Mouse (Mus musculus) mature B cell (primary cell): ENCODE data around the gene Atp6v1c2.

Source experiments
- in situ Hi-C: fragments of 300-500 bp; cut with MboI; formaldehyde crosslinking; loops from 2 replicates; pipeline ENCODE4 v1.14.3; 2019

Atp6v1c2 gene

GRCm38 (mm10) chr12:17333459-17333858 lies 4.3 kb upstream of the Atp6v1c2 start:
- in situ Hi-C loops, result no loop called here

DNA sequence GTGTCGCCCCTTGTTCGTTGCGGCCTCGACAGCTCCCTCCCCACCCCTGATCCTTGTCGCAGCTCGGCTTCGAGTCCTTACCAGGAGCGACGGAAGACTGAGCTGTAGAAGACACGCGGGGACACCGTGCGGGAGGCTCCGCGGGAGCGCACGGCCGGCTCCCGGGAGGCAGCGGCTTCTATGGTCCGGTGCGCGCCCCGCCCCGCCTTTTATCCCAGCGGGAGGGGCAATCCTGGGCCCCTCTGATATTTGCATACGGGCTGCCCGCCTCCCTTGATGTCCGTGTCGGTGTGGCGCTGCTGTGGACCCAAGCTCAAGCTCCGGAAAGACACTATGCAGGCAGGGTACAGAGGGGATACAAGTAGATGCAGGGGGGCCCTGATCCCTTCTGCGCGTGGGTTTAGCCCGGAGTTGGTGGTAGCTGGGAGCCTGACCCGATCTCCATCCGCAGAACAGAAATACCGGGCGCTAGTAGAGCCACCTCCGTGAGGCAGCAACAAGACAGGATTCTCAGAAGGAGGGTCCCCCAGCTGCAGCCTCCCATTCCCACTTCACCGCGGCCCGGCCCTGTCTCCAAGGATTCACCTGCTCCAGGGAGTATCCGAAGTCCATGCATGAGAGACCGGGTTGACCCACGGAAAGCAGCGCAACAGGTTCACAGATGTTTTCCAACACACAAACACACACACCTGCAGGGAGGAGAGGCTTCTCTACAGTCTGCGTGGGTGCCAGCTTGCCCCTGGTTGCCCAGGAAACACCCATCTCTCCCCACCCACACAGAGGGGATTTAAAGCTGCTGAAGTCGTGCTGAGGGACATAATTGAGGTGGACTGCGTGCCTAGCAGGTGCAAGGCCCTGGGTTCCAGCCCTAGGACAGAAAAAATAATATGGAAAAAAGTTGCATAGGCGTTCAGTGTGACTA lies 4.3 kb downstream of the Atp6v1c2 start:
- in situ Hi-C loops, result no loop called here

DNA sequence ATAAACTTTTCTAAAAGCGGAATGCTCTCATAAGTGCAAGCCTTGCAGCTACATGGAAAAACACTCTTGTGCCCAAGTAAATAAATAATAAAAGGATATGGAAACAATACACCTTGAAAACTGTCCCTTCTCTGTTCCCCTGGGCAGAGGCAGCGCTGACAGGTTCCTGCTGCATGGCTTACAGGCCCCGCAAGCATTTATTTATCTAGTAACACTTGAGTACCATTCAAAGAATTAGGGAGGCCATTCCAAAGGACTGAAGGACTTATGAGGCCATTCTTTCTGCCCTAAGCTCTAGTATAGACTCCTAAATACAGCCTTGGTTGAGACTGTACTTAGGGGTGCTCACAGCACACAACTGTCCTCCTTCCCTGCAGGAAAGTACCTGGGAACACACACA lies 10.7 kb downstream of the Atp6v1c2 start:
- in situ Hi-C loops, result no loop called here

DNA sequence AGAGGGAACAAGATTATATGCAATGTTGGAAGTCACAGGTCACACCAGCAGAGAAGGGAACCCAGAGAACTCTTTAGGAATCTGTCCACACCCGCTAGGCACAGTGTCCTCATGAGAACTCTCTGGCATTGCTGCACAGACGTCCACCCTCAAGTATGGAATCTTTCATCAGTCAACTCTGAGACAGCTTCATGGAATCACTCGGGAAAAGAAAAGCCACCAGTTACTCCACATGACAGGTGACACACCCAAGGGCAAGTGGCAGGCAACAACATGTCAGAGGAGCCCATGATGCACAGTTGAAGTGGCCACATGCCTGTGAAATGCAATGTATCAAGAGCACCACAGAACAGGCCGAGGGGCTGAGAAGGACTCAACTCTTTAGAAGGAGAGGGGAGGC lies 11.2 kb downstream of the Atp6v1c2 start:
- in situ Hi-C loops, result no loop called here

GRCm38 (mm10) chr12:17316096-17316495 lies 13.1 kb downstream of the Atp6v1c2 start:
- in situ Hi-C loops, result no loop called here

- in situ Hi-C loops, result no loop called here
Measured at GRCm38 (mm10) chr12:17310852-17311839, 18.0 kb downstream of the Atp6v1c2 start.

- in situ Hi-C loops, result no loop called here
Measured at GRCm38 (mm10) chr12:17308246-17308645, 20.9 kb downstream of the Atp6v1c2 start.

- in situ Hi-C loops, result no loop called here
Measured at GRCm38 (mm10) chr12:17305445-17305844, 23.7 kb downstream of the Atp6v1c2 start.

DNA sequence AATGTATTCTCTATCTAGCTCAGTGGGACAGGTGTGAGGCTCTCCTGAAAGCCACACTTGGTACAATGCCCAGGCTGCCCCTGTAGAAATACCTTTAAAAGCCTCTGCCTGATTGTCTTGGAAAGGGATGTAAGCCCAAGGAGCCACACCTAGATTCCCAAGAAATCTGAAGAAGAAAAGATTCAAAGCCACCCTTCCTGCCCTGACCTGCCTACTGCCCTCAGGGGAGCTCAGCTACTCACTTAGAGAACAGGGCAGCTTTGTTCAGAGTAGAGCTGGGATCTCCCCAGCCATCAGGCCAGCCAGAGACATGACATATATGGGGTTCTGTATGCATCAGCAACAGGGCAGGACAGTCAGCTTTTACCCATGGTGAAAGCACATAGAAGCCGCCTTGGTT lies 29.3 kb downstream of the Atp6v1c2 start:
- in situ Hi-C loops, result no loop called here

DNA sequence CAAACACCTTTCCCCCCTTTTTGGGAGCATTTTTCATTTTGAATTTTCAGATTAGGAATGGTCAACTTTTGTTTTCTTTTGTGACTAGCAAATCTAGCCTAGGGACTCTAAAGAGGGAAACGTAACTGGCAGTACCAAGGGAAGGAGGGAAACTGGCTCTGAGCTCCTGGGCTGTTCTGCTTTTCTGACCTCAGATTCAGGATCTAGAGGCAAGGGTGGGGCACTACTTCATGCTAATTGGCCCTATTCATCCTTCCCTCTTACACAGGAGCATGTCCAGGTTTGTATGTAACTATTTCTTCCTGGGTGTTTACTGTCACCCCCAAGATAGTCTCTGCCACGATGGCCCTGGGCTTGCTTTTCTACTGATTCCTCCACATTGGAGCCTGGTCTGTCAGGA lies 32.3 kb downstream of the Atp6v1c2 start:
- in situ Hi-C loops, result no loop called here

DNA sequence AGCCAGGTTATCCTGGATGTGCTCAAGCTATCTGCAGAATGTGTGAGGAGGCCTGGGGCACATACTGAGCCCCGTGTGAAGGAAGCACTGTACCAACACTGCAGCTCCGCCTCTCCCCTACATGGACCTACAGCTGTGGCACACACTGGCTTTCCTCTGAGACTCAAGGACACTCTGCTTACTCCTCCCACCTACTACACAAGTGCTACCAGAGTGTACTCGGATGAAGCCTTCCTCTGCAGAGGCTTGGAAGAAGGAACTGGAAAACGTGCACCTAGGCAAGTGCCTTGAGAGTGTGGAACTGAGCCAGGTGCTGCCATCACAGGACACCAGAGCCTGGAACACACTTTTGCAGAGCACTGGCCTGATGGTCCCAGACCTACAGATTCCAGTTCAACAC lies 38.6 kb downstream of the Atp6v1c2 start:
- in situ Hi-C loops, result no loop called here

DNA sequence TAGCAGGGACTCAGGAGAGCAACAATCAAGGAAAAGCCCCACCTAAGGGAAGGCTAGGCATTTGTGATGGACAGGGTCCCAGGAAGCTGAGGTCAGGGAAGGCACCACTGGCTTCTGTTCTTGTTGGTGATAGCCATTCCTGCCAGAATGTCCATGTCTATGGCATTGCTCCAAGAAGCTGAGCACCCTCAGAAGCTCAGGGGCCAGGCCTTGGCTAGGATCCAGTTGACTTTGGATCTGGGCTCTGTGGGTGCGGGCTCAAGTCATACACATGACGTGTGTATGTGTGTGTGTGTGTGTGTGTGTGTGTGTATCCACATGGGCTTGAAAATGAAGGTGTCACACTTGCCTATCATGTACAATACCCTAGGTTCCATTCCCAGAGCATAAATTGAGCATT lies 39.2 kb downstream of the Atp6v1c2 start:
- in situ Hi-C loops, result no loop called here

DNA sequence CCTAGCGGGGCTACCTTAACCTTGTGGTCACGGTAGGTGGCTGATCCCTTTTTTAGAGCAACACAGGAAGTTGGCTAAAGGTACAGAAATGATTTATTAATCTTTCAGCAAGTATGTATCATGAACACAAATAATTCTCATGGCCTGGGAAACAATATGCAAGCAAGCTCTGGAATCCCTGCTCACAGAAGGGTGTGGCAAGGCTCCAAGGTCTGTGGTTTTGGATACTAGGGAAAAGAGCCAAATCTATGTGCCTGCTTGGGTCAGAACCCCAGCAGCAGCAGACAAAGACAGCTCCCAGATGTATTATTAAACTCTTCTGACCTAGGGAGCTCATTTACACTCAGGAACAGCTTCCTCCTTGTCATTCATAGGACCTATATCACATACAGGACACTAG lies 40.1 kb downstream of the Atp6v1c2 start:
- in situ Hi-C loops, result no loop called here

- in situ Hi-C loops, result no loop called here
Measured at GRCm38 (mm10) chr12:17288496-17288895, 40.7 kb downstream of the Atp6v1c2 start.

GRCm38 (mm10) chr12:17273841-17274240 lies 55.3 kb downstream of the Atp6v1c2 start:
- in situ Hi-C loops, result loop anchor here (25.0 kb wide), 1 partner anchor 262 kb away; the partner anchor contains the start of genes 2410004P03Rik and Pqlc3

DNA sequence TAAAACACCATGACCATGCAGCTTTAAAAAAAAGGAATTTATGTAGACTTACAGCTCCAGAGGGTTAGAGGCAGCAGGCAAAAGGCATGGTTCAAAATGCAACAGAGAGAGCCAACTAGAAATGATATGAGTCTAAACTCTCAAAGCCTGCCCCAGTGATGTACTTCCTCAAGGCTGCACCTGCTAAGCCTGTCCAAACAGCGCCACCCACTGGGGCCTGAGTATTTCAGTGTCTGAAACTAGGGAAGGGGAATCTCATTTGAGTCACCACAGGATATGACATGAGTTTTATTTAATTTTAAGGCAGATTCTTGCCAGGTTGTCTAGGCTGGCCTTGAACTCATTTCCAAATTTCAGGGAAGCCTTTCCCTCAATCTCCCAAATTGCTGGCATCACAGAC lies 57.9 kb downstream of the Atp6v1c2 start:
- in situ Hi-C loops, result loop anchor here (25.0 kb wide), 1 partner anchor 259 kb away; the partner anchor contains the start of genes 2410004P03Rik and Pqlc3

DNA sequence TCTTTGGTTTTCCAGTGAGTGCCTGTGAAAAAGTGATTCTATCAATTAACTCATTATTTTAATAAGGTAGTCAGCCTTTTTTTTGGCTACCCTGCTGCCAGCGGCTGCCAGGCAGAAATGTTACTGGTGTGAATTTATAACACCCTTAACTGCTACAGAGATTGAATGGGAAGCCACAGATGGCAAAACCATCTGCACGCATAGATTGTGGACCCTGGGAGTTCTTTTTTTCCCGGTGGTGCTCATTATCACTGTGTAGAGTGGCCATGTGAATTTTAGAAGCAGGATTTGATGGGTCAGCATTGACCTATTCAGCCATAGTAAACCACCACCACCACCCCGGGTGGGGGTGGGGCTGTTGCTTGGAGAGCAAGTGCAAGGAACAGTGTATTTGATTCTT lies 61.8 kb downstream of the Atp6v1c2 start:
- in situ Hi-C loops, result loop anchor here (25.0 kb wide), 1 partner anchor 255 kb away; the partner anchor contains the start of genes 2410004P03Rik and Pqlc3

- in situ Hi-C loops, result loop anchor here (25.0 kb wide), 1 partner anchor 254 kb away; the partner anchor contains the start of genes 2410004P03Rik and Pqlc3
Measured at GRCm38 (mm10) chr12:17266673-17266990, 62.5 kb downstream of the Atp6v1c2 start.

DNA sequence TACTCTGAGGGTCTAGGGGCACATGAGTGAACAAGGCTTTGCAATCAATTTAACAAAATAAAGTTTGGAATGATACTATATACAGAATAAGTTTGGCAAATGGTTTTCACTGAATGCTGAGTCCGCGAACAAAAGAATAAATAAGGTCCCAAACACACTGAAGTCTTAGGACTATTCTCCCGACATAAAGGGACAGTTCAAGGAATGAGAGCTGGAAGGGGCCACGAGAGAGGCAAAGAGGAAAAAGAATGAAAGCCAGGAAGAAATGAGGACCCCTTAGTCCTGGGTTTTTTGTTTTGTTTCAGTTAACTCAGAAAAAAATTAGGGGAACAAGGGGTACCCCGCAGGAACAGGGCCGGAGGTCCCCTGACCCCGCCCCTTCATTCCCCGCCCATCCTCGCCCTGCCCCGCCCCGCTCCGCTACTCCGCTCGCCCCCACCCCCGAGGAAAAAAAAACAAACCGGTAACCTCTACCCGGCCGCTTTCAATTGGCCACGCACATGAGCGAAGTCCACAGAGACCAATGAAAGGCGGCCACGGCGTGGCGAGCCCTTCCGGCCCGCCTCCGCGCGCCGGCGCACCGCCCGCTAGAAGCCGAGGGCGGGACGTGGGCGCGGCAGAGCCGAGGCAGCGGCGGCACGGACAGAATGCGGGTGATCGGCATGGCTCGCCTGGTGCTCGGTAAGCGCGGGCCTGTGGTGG lies 63.0 kb downstream of the Atp6v1c2 start, which contains the start of gene Pdia6:
Pdia6 (plus strand) TSS at position 575 of the 702 bp plus-strand sequence.
- in situ Hi-C loops, result loop anchor here (25.0 kb wide), 1 partner anchor 254 kb away; the partner anchor contains the start of genes 2410004P03Rik and Pqlc3

GRCm38 (mm10) chr12:17264826-17265225 lies 64.3 kb downstream of the Atp6v1c2 start:
- in situ Hi-C loops, result loop anchor here (25.0 kb wide), 1 partner anchor 253 kb away; the partner anchor contains the start of genes 2410004P03Rik and Pqlc3

DNA sequence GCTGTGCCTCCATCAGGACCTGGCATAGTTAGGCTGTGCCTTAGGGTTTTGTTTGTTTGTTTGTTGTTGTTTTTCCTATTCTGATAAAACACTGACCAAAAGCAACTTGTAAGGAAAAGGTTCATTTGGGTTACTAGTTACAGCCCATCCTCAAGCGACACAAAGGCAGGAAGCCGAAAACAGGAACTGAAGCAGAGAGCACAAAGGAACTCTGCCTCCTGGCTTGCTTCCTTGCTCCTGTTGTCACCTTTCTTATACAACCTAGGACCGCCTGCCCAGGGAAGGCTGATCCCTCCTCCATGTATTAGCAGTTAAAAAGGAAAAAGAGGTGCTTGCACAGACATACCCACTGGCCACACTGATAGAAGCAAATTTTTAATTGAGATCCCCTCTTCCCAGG lies 65.3 kb downstream of the Atp6v1c2 start:
- in situ Hi-C loops, result loop anchor here (25.0 kb wide), 1 partner anchor 252 kb away; the partner anchor contains the start of genes 2410004P03Rik and Pqlc3
